Mouse (Mus musculus) thymus, postnatal 10 days (tissue): ENCODE measurements around the gene Gpc1.

Experiments used
- DNase-seq, 2 experiments: peaks; one replicate each; pipeline ENCODE4 v3.0.0; 2021; ENCODE audit warnings: low spot score in 2 of 2

Gene Gpc1

DNA sequence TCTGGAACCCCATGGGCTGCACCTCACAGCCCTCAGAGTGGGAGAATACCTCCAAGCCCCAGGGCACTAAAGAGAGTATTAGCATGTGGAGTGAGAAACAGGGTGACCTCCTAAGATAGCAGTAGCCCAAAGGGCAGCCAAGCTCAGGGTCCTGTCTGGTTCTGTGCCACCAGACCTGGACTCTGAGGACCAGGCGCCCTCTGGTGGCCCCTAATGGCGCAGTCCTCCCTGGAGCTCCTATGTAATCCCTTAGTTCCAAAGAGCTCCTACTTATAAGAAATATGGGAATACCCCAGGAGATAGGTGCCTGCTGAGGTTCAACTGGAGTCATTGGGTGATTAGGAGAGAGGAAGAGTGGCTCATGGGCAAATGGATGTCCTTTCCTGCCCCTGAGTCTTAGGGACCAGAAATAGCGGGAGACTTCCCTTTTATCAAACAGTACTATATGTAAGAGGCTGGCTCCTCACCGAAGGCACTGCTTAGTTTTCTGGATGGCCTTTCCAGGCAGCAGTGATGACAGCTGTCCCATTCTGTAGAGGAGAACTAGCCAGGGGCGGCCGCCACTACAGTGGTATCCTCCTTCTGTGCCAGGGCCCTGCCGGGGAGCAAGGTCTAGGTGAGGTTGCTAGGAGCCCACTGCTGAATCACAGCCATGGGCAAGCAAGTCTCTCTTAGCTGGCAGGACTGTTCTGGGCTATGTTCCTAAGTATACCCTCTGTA lies 2.7 kb downstream of the Gpc1 start:
- peak; percentile 31 to 64 for DNase-seq

- DNase-seq = no peak
Observed at GRCm38 (mm10) chr1:92837931-92838833, 6.7 kb downstream of the Gpc1 start.

DNA sequence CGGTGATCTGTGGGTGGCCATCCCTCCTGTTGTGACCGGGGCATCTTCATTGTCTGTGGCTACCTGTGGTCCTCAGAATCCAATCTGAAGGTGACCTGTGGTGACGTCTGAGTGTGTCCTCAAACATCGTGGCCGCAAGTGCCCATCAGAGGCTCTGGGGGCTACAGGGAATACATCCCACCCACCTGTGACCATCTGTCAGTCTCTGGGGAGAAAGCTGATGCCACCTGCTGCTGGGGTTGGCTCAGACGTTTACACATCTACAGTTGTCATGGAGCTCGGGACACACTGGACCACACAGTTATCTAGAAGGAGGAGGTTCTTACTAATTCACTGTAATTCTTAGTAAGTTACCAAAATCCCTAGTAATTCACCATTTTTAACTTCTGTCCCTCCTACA lies 7.8 kb downstream of the Gpc1 start:
- no peak for DNase-seq

GRCm38 (mm10) chr1:92840231-92840890 lies 8.9 kb downstream of the Gpc1 start:
- DNase-seq = no peak

DNA sequence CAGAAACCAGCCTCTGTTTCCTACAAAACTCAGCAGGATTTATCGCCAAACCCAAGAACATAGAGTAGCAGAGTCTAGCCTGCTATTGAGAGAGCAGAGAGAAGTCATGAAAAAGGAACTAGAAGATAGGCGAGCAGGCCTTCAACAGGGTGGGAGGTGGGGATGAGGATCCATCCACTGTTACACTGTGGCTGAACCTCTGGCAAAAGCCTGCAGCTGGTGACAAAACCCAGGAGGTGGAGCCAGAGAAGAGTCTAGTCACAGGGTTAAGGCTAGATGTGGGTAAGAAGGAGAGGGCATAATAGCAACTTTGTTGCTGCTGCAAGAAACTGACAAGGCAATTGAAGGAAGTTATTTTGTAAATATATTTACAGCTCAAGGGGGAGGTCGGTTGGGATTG lies 10.0 kb downstream of the Gpc1 start:
- DNase-seq = no peak

DNA sequence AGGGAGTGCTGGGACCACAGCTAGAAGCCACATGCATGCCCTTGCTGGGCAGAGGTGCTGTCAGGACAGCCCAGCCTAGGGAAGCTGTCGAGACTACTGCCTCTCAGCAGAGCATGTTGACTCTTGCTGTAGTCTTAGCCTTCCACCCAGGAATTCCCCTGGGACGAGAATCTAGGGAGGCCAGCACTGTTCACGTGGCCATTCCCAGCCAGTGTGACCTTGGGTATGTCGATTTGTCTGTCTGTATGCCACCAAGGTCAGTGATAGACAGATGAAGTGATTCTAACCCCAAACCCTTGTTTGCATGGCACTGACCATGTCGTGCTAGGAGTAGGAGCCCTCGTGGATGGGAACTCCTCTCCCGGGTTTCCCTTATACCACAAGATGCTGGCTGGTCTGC lies 14.4 kb downstream of the Gpc1 start:
- DNase-seq = no peak

DNA sequence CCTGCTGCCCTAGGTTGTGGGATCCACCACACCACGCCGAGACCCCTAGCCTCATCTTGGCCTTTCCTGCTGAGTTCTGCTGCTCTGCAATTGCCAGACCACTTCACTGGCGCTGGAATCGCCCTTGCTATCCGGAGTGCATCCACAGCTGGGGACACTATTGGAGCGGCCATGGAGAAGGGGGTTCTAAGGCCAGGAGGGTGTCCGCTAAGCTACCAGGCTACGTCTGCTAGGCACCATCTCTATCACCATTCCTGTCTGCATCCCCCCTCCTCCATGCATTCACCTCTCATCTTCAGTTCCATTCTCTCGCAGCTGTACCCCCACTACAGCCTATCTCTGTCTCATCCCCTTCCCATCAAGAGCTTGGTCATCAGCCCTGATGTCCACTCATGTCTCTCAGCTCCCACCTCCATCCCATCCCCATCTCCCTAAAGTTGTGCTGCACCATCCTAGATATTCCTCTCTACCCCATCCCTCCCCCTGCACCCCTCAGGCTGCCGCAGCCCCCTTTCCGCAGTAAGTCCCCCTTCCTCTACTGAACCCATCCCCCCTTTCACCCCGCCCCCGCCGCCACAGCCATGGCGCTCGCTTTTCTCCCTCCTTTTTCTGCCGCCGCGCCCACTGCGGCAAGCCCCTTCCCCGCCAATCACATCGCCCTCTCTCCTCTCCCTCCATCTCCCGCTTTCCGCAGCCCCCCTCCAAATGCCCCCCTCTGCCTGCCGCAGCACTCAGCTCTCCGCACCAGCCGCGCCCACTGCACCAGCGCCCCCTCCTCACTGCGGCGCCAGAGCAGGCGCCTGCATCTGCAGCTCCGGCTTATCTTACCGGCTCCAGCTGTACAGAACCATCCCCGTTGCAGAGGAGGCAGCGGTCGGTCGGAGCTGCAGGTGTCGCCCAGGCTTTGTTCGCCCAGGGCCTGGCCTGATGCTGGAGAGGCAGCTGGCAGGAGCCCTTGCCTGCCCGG lies 16.7 kb downstream of the Gpc1 start:
- peak in 1 of 2 experiments; percentile 20 for DNase-seq

DNA sequence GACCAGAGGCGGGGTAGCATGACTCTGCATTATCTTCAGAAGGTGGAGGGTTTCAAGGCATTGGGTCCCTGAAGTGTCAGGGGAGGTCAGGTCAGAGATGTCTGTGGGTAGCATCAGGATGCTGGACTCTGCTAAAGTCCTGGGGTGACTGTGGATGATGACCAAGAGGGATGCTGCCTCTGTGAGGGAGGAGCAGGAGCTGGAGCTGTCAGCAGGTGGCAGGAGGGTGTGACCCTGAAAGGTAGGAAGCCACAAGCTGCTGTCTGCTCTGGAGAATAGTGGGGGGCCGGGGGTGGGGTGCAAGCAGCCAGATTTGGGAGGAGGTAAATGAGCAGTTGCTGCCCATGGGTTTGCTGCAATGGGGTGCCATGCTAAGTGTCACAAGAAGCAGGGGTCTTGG lies 18.0 kb downstream of the Gpc1 start:
- DNase-seq = no peak

- DNase-seq = no peak
Observed at GRCm38 (mm10) chr1:92849938-92850574, 18.6 kb downstream of the Gpc1 start.

- no peak for DNase-seq
Observed at GRCm38 (mm10) chr1:92852450-92852849, 21.0 kb downstream of the Gpc1 start.

DNA sequence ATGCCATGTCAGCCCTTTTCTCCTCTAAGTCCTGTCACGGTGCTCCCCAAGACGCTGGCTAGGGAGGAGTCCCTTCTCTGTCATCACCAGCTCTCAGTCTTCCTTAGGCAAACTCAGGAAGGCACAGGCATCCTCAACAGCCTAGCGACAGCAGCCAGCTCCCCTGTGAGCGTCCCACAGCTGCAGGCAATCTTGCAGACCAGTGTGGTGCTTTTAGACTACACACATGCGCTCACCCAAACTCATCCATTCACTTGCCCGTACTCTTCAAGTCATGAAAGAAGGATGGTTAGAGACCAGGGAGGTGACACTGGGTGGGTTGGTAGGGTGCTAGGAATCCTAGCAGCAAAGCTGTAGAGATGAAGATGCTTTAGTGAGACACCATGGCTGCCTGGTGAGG lies 30.1 kb downstream of the Gpc1 start:
- DNase-seq = no peak

GRCm38 (mm10) chr1:92863268-92863667 lies 31.8 kb downstream of the Gpc1 start:
- DNase-seq = no peak

DNA sequence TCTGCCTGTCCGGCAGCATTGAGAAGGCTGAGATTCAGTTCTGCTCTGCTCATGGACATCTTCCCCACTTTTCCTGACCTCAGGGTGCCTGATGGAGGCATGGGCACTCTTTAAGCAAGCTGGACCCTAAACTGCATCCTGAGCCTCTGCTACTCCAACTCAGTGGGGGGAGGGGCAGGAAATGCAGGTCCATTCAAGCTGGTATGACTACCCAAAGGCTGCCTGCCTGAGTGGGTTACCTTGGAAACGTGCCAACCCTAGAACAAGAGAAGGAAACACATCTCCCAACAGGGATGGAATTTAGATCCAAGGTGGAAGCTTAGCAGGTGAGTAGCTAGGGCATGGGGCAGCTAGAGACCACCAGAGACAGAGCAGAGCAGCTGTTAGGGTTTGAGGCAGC lies 34.7 kb downstream of the Gpc1 start:
- no peak for DNase-seq

DNA sequence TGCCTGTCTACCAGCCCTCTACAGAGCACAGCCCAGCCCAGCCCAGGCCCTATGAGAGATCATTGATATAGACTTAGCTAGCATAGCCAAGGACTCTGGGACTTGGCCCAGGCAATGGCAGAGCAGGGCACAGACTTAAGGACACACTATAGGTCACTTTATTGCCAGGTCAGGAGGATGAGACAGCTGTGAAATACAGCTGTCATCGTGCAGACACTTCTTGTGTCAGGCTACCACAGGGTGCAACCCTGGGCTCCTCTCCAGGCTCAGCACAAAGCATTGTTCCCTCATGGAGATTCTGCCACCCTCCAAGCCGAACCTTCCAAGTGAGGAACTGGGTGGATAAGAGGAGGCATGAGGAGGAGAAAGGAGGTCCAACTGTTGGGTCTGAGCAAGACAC lies 38.5 kb downstream of the Gpc1 start:
- no peak for DNase-seq

GRCm38 (mm10) chr1:92872666-92873065 lies 41.2 kb downstream of the Gpc1 start:
- no peak for DNase-seq

DNA sequence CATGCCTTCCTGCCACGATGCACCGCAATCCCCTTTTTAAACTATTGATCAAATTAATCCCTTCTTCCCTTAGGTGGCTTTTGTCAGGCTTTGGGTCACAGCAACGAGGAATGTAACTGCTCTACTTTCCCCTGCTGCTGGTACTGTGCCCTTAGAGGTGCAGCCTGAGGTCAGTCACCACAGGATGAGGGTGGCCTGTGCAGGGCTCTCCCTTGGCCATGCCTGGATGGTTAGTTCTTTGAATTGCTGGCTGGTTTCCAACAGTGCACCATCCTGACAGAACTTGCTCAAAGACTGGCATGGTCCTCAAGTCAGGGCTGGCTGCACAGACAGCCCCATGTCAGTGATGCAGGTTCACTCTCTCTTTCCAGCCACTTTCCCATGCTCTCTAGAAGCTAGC lies 42.6 kb downstream of the Gpc1 start:
- no peak for DNase-seq

DNA sequence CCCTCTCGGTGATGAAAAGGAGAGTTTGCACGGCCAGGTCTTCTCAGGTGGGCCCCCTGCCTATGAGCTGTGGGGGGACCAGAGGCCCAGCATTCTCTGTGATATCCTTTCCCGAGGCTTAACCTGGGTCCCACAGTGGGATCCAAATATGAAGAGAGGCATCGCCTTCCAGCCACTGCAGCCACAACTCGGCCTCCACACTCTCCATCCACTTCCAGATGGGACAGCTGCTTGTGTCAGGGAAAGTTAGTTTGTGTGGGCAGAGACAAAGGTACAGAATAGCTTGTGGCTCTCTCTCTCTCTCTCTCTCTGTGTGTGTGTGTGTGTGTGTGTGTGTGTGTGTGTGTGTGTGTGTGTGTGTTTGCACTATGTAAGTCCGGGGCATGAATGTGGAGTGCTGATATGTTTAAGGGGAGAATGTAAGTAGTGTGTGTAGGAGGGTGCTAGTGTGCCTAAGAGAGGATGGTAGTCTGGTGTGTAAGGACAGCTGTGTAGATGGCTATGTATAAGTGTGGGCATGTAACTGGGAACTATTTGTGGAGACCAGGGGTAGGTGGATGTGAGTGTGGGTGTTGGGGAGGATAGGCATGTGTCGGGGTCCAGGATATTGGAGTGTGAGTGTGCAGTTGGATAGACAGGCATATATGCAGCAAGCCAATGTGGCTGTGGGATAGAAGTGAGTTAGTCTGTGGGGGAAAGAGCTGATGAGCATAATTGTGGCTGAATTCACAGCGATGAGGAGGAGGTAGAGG lies 44.1 kb downstream of the Gpc1 start:
- no peak for DNase-seq

DNA sequence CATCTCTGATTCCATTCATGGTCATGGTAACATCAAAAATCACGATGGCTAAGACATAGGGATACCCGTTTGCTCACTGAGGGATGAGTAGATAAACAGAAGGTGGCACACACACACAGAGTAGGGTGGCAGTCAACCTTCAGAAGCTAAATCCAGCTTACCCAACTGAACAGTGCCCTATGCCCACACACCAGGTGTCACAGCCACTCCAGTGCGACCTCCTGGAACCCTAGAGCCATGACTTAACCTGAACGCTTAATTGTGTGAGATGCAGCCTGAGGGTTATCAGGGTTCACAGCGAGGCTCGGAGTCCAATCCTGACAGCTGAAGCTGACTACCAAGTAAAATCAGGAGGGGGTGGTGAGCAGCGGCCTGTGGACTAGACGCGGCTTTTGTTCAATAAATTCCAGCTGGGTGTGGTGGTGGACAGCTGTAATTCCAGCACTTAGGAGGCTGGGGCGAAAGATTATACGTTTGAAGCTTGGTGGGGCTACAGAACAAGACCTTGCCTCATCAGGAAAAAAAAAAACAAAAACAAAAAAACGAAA lies 46.1 kb downstream of the Gpc1 start:
- DNase-seq = no peak

DNA sequence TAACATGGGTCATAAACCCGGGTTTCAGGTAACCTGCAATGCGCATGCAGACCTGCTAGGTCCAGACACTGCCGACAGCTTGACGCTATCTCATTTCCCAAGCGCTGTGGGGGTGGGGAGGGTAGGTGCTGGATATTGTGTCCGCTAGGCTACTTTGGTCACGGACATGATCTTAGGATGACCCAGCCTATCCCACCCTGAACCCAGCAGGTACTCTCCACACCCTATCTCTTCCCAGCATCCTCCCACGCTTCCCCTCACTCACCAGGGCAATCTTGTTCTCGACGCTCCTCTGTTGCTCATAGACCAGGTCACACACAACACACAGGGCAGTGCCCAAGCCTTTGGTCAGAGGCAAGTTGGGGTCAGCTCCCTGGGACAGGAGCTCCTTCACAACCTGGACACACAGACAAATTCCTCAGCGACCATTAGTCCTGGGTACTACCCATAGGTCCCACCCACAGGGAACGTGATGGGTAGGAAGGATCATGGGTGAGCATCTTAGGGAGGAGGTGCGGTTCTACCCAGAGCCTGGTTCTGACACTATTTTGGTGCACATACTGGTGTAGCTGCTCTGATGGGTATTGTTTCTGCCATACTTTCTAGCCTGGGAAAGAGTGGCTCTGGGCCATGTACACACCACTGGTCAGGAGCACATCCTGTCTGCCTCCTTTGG lies 46.8 kb downstream of the Gpc1 start:
- DNase-seq = no peak
